Mouse (Mus musculus) neural tube, embryonic 11.5 days (tissue): ENCODE results near the gene Clcnkb. TPM values are rescaled to one million over a fixed set of nuclear protein-coding genes. Genes with fewer than 3 reads are reported as not detected.

Experiments used
- ATAC-seq: fragments of 200-750 bp; cut with Nextera tagmentation; 2 replicates; pipeline ENCODE4 v1.8.0; 2017; ENCODE audit warnings: moderate number of reproducible peaks, mild to moderate bottlenecking, moderate TSS enrichment, moderate library complexity; ENCODE audit not compliant: insufficient read depth, low FRiP score, low TSS enrichment
- DNase-seq: peaks from one replicate; pipeline ENCODE4 v3.0.0-alpha.2; 2015; ENCODE audit warnings: low spot score
- H3K27ac ChIP-seq: fragments of 300-500 bp; sonication (generic); 2 replicates; pipeline ENCODE4 v1.5.1; 2014; ENCODE audit warnings: low read depth, mild to moderate bottlenecking, low read length
- H3K27me3 ChIP-seq: fragments of 300-500 bp; sonication (generic); 2 replicates; pipeline ENCODE4 v1.6.1; 2014; ENCODE audit warnings: mild to moderate bottlenecking, low read length, mixed read lengths; ENCODE audit not compliant: control insufficient read depth, insufficient read depth
- H3K36me3 ChIP-seq: fragments of 300-500 bp; sonication (generic); 2 replicates; pipeline ENCODE4 v1.6.1; 2014; ENCODE audit warnings: mild to moderate bottlenecking, low read length, moderate library complexity, mixed read lengths; ENCODE audit not compliant: control insufficient read depth, insufficient read depth
- H3K4me1 ChIP-seq: fragments of 300-500 bp; sonication (generic); 2 replicates; pipeline ENCODE4 v1.6.1; 2014; ENCODE audit warnings: low read length, mixed read lengths; ENCODE audit not compliant: control insufficient read depth, insufficient read depth
- H3K4me2 ChIP-seq: fragments of 300-500 bp; sonication (generic); 2 replicates; pipeline ENCODE4 v1.6.1; 2014; ENCODE audit warnings: low read depth, mild to moderate bottlenecking, moderate library complexity
- H3K4me3 ChIP-seq: fragments of 300-500 bp; sonication (generic); 2 replicates; pipeline ENCODE4 v1.5.1; 2014; ENCODE audit warnings: low read depth, low read length
- H3K9ac ChIP-seq: fragments of 300-500 bp; sonication (generic); 2 replicates; pipeline ENCODE4 v1.6.1; 2014; ENCODE audit warnings: mild to moderate bottlenecking, low read length
- H3K9me3 ChIP-seq: fragments of 300-500 bp; sonication (generic); 2 replicates; pipeline ENCODE4 v1.6.1; 2016; ENCODE audit warnings: low read length; ENCODE audit not compliant: control insufficient read depth
- WGBS: fragments of 180-500 bp; shearing (Covaris S2); extraction: QIAGEN DNeasy Blood & Tissue Kit; methylation state at CpG from one replicate; pipeline ENCODE4 v1.1.7; 2014; 5-methylcytosine and 5-hydroxymethylcytosine counted together
- polyA plus RNA-seq: library from polyadenylated mRNA; unstranded; fragments of >200 nt; fragmentation: Nextera tagmentation; extraction: Ambion mirVana; gene quantifications from 2 replicates; pipeline ENCODE4 v1.2.1, GENCODE M21; 2014

Clcnkb gene
- polyA plus RNA-seq, 1 experiment from 2014 or later, result not detected

DNA sequence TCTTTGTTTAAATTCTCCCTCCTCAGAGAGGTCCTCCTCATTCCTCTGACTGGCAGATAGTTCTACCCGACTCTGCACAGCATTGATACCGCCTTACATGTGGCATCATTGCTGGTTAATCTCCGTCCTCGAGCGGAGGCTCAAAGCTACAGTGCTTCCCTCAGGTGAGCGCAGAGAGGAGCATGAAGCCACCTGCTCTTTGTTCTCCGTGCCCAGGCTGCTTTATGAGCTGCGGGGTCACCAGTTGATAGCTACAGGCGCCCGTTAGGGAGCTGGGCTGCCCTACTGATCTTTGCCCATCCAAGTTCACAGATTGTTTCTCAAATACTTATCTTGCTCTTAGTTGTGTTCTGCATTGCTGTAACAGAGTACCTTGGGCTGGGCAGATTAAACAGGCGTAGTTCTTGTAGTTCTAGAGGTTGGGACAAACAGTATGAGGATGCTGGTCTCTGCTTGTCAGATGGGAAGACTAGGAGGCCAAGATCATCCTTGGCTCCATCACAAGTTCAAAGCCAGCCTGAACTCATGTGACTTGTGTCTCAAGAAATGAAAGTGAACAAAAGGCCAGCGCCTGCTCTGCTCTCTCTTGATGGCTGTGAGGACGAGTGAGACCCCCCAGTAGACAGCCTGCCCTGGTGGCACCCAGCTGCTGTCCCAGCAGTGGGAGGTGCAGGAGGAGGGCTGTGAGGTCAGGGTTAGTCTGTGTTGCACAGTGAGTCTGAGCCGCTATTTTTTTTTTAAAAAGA is 40.6 kb upstream of the Clcnkb start:
- H3K4me1 ChIP-seq, result peaks cover 8% of the 10 kb centered on the region; the same call in 1 of the 2 replicates
- H3K9me3 ChIP-seq, result no peaks in the 10 kb centered on the region
- 92% methylated on average over 14 of the region's 14 CpGs for WGBS
- ATAC-seq (no peak), DNase-seq (no peak)
- no peak overlapping the region for H3K4me3 ChIP-seq
- H3K4me2 ChIP-seq, result no peak overlapping the region
- H3K27ac ChIP-seq, result no peak overlapping the region
- peaks cover 4% of the 10 kb centered on the region for H3K36me3 ChIP-seq
- H3K9ac ChIP-seq, result no peak overlapping the region
- no peaks in the 10 kb centered on the region for H3K27me3 ChIP-seq

DNA sequence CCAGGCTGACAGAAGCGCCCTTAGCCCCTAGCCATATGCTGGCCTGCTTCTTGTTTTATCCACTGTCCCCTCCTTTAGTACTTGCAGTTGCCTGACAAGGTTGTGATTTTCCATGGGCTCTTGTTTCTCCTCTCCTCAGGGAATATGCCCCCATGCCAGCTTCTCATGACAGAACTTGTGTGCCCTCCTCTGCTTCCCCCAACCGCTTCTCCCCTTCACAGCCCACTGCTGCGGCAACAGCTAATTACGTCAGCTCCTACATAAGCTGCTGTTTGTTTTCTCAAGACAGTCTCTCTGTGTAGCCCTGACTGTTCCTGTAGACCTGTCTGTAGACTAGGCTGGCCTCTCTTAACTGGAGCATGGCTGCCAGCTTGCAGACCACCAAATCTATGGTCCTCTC is 39.7 kb upstream of the Clcnkb start:
- Histone ChIP-seq H3K9me3 (no peaks in the 10 kb centered on the region), H3K4me3 (no peak overlapping the region), H3K4me2 (no peak overlapping the region), H3K4me1 (peaks cover 8% of the 10 kb centered on the region; the same call in 1 of the 2 replicates), H3K36me3 (peaks cover 4% of the 10 kb centered on the region), H3K9ac (no peak overlapping the region), H3K27ac (no peak overlapping the region), H3K27me3 (no peaks in the 10 kb centered on the region)
- DNase-seq (no peak), ATAC-seq (no peak)
- 78% methylated on average over 4 of the region's 4 CpGs for WGBS

DNA sequence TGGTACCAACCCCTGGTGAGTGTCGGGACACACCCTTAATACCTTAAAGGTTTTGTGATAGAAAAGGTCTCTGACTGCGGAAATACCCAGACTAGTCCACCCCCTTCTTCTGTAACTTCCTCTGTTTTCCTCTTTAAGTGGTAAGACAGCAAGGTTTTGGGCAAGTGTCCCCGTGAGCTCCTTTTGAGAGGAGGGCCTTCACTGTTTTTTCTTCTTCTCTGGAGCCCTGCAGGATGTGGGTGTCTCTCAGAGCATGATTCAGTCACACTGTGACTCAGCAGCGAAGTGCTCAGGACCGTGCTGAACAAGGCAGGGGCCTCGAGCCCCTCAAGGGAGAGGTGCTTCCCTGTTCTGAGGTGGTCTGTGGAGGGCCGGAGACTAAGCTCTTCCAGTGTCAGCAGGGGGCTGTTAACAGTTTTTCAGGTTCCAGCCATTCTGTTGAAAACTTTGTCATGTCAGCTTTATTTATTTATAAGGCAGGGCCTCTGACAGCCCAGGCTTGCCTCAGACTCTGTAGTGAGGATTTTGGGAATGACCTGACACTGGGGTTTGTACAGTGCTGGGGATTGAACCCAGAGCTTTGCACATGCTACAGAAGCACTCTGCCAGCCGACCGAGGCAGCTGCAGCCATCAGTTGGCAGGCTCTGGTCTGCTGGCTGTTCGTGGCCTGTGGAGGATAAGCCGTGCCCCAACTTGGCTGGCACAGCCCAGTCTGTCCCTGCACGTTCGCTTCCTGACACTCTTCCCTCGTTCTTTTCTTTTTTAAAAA is 39.0 kb upstream of the Clcnkb start:
- no peak overlapping the region for H3K27ac ChIP-seq
- no peaks in the 10 kb centered on the region for H3K27me3 ChIP-seq
- DNase-seq (no peak), ATAC-seq (no peak)
- H3K4me2 ChIP-seq, result no peak overlapping the region
- no peaks in the 10 kb centered on the region for H3K9me3 ChIP-seq
- H3K4me1 ChIP-seq, result peaks cover 8% of the 10 kb centered on the region; the same call in 1 of the 2 replicates
- 85% methylated on average over 14 of the region's 14 CpGs for WGBS
- no peak overlapping the region for H3K9ac ChIP-seq
- peaks cover 4% of the 10 kb centered on the region for H3K36me3 ChIP-seq
- H3K4me3 ChIP-seq, result no peak overlapping the region

DNA sequence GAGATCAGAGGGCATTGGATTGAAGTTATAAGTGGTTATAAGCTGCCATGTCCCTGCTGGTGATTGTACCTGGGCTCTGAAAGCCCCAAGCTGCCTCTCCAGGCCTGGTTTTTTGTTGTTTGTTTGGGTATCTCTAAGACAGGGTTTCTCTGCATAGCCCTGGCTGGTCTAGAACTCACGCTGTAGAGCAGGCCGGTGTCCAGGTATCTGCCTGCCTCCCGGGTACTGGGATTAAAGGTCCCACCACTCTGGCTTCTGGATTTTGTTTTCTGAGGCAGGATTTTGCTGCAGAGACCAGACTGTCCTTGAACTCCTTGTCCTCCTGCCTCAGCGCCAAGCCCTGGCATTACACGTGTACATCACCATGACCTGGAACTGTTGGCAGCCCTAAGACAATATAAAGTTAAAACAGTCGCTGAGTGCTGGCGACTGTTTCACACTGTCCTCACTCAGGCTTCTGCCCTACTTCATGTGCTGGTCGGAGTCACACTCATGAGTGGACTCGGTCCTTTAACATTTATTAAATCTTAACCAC is 36.2 kb upstream of the Clcnkb start:
- no peak overlapping the region for H3K9ac ChIP-seq
- no peak overlapping the region for H3K4me2 ChIP-seq
- no peak overlapping the region for H3K4me3 ChIP-seq
- WGBS, result 90% methylated on average over 9 of the region's 9 CpGs
- peaks cover 9% of the 10 kb centered on the region for H3K36me3 ChIP-seq
- ATAC-seq (no peak), DNase-seq (no peak)
- H3K27ac ChIP-seq, result no peak overlapping the region
- no peaks in the 10 kb centered on the region for H3K9me3 ChIP-seq
- H3K27me3 ChIP-seq, result no peaks in the 10 kb centered on the region
- H3K4me1 ChIP-seq, result no peaks in the 10 kb centered on the region

DNA sequence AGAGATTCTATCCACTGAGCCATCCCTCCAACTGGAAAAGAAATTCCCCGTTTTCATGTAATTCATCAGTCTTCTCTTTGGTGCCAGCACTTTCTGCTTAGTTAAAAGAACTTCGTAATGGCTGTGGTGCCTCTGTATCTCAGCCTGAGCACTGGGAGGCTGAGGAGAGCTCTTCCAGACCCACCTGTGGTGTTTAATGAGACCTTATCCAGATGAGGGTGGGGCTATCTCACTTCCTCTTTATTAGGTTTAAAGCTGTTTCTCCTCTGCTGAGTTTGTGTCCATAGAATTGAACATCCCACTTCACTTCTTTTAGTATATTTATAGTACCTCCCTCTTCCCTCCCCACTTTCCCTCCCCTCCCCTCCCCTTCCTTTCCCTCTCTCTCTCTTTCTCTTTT is 35.4 kb upstream of the Clcnkb start:
- DNase-seq (no peak), ATAC-seq (no peak)
- Histone ChIP-seq H3K4me2 (no peak overlapping the region), H3K9ac (no peak overlapping the region), H3K4me3 (no peak overlapping the region), H3K4me1 (peaks cover under 1% of the 10 kb centered on the region; the same call in 1 of the 2 replicates), H3K27me3 (no peaks in the 10 kb centered on the region), H3K9me3 (no peaks in the 10 kb centered on the region), H3K36me3 (peaks cover 9% of the 10 kb centered on the region), H3K27ac (no peak overlapping the region)
- WGBS, result 82% methylated on average over 2 of the region's 2 CpGs

DNA sequence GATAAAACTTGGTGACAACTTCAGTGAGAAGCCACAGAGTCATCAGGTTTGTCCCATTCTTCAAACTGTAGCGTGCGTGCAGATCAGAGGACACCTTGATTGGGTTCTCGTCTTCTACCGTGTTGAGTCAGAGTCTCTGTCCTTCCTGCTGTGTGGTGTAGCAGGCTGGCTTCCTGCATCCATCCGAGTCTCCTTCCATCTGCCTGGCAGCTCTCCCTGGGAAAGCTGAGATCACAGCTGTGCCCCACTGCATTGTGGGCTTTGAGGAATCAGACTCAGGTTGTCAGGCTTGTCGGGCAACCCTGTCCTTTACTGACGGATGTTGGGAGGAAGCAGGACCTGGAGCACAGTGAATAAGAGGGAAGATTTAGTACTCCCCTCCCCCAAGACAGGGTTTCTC is 30.4 kb upstream of the Clcnkb start:
- no peaks in the 10 kb centered on the region for H3K9me3 ChIP-seq
- H3K27me3 ChIP-seq, result no peaks in the 10 kb centered on the region
- H3K27ac ChIP-seq, result no peak overlapping the region
- no peak overlapping the region for H3K9ac ChIP-seq
- no peak for ATAC-seq
- no peak for DNase-seq
- peaks cover 6% of the 10 kb centered on the region for H3K36me3 ChIP-seq
- H3K4me1 ChIP-seq, result peaks cover 10% of the 10 kb centered on the region; the same call in 1 of the 2 replicates
- H3K4me2 ChIP-seq, result no peak overlapping the region
- H3K4me3 ChIP-seq, result no peak overlapping the region
- WGBS, result 78% methylated on average over 7 of the region's 7 CpGs

DNA sequence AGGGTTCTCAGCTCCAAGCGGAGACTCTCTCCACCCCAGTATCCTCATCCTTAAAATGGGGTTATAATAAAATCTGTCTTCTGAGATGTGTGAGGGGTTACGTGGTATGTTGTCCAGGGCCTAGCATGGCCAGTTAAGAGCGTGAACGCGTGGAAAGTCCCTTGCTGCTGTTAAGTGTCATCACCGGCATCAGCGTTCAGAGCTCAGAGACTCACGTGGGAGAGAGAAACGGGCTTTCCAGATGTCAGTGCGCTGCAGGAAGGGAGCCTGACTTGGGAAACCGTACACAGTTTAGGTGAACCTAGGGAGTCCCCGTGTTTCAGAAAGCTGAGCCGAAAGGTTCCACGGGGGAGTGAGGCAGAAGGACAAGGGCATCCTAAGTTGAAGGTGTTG is 29.5 kb upstream of the Clcnkb start:
- peak overlapping the region; percentile 99 for H3K4me3 ChIP-seq
- DNase-seq (no peak), ATAC-seq (peak; percentile 21; the same call in 1 of the 2 replicates)
- 0 out of 2 replicates have a peak overlapping the region, but pooled peaks have one; percentile 86 for H3K27ac ChIP-seq
- WGBS, result 17% methylated on average over 14 of the region's 14 CpGs
- peak overlapping the region; percentile 98 for H3K9ac ChIP-seq
- peak overlapping the region; percentile 89 for H3K4me2 ChIP-seq
- no peaks in the 10 kb centered on the region for H3K27me3 ChIP-seq
- peaks cover 10% of the 10 kb centered on the region; the same call in 1 of the 2 replicates for H3K4me1 ChIP-seq
- H3K9me3 ChIP-seq, result no peaks in the 10 kb centered on the region
- H3K36me3 ChIP-seq, result peaks cover 6% of the 10 kb centered on the region

DNA sequence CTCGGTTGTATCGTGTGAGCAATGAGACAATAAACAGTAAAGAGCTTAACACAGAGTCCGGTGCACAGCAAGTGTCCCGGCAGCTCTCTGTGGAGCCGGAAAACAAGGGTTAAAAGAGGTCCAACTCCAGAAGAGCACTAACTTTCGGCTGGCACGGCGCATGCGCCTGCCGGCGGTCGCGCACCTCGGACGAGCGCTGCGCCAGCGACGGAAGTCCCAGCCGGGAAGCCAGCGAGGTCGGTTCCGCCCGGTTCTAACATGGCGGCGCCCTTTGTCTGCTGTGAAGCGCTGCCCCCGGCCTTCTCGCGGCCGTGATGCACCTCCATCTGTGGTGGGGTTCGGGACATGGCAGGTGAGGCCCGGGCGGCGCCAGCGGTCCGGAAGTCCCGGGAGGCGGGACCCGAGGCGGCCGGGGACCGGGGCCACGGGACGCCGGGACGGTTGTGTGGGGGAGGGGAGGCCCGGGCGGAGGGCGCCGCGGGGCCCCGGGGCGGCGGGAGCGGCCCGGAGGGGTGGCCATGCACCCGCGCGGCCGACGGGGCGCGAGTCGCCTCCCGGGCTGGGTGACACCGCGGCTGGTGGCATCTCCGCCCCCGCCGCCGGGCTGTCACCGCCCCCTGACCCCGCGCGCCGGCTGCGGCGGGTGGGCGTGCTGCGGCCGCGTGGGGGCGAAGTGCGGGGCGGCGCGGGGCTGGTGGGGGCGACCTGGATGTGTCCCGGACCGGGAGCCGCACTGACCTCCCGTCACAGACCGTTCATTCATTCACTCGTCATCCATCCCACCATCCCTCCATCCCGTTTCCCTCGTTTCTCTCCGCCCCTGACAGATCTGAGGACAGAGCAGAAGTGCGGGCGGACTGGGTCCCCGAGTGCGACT is 28.9 kb upstream of the Clcnkb start, which contains the start of gene Zbtb17:
Gene Zbtb17, plus strand, starts transcription at position 204 of the 877 bp plus-strand sequence.
- Histone ChIP-seq H3K4me1 (peaks cover 10% of the 10 kb centered on the region; the same call in 1 of the 2 replicates), H3K9me3 (no peaks in the 10 kb centered on the region), H3K27ac (peak within 1 kb of the TSS; percentile 86), H3K4me3 (peak within 1 kb of the TSS; percentile 99), H3K9ac (peak within 1 kb of the TSS; percentile 98), H3K4me2 (peak within 1 kb of the TSS; percentile 89), H3K36me3 (peaks cover 6% of the 10 kb centered on the region), H3K27me3 (no peaks in the 10 kb centered on the region)
- DNase-seq (peak; percentile 94), ATAC-seq (peak; percentile 90)
- under 1% methylated on average over 73 of the region's 102 CpGs for WGBS
